In genomic region chr2:166976356-166976755, GRCm38 (mm10) we compare ENCODE assay signal across 11 mouse cellular contexts. TPM values are rescaled to one million over a fixed set of nuclear protein-coding genes. Genes with fewer than 3 reads are reported as not detected.
DNase-seq lines count a peak whose midpoint lies in the region; ATAC-seq lines count a peak whose summit lies in the region.
"Had no signal": no experiment of that assay in that cellular context is flagged by ENCODE, and none has a peak within 500 bp of the region (broad histone marks: within the 10 kb centered on the region; RNA-seq: fewer than 3 reads in every experiment).

No protein-coding gene starts in this region.

- H3K4me1 ChIP-seq in heart, embryonic 12.5 days (replicated peaks) = peaks cover 39% of the 10 kb centered on the region
- peaks cover 9% of the 10 kb centered on the region; the same call in 1 of the 2 replicates for H3K4me1 ChIP-seq in heart, embryonic 11.5 days (ENCODE audit: control insufficient read depth, insufficient read depth, low read length)
- peaks cover 42% of the 10 kb centered on the region for H3K4me1 ChIP-seq in embryonic facial prominence, embryonic 15.5 days
- peaks cover 24% of the 10 kb centered on the region for H3K4me1 ChIP-seq in intestine, embryonic 16.5 days (ENCODE audit: control insufficient read depth, insufficient read depth, low read length)

- no peak overlapping the region for H3K4me3 ChIP-seq in heart, embryonic 12.5 days
- H3K4me3 ChIP-seq in heart, embryonic 11.5 days (ENCODE audit: low read depth, low read length) = no peak overlapping the region
- no peak overlapping the region for H3K4me3 ChIP-seq in embryonic facial prominence, embryonic 15.5 days (replicated peaks)
- H3K4me3 ChIP-seq in intestine, embryonic 16.5 days (ENCODE audit: low read length) = no peak overlapping the region
- H3K4me3 ChIP-seq: hindbrain, embryonic 12.5 days had no signal

- no peaks in the 10 kb centered on the region for H3K27me3 ChIP-seq in heart, embryonic 12.5 days (replicated peaks)
- H3K27me3 ChIP-seq in heart, embryonic 11.5 days (ENCODE audit: control insufficient read depth, insufficient read depth, low read length) = no peaks in the 10 kb centered on the region
- H3K27me3 ChIP-seq in embryonic facial prominence, embryonic 15.5 days = no peaks in the 10 kb centered on the region
- H3K27me3 ChIP-seq in intestine, embryonic 16.5 days (replicated peaks; ENCODE audit: control insufficient read depth, insufficient read depth, low read length) = no peaks in the 10 kb centered on the region
- H3K27me3 ChIP-seq: hindbrain, embryonic 12.5 days had no signal

- peak overlapping the region; percentile 36 for H3K27ac ChIP-seq in heart, embryonic 12.5 days (ENCODE audit: poor library complexity, severe bottlenecking)
- no peak overlapping the region for H3K27ac ChIP-seq in heart, embryonic 11.5 days (ENCODE audit: low read depth, low read length)
- H3K27ac ChIP-seq in embryonic facial prominence, embryonic 15.5 days (replicated peaks) = peak overlapping the region; percentile 74
- no peak overlapping the region for H3K27ac ChIP-seq in intestine, embryonic 16.5 days (ENCODE audit: low read length)
- H3K27ac ChIP-seq: hindbrain, embryonic 12.5 days had no signal

- ATAC-seq in heart, embryonic 12.5 days (ENCODE audit: insufficient number of reproducible peaks, low FRiP score) = no peak
- ATAC-seq in heart, embryonic 11.5 days (replicated peaks; ENCODE audit: insufficient number of reproducible peaks, low FRiP score, low TSS enrichment) = no peak
- no peak for ATAC-seq in embryonic facial prominence, embryonic 15.5 days (ENCODE audit: insufficient number of reproducible peaks, low FRiP score, low TSS enrichment, low read depth)
- no peak for ATAC-seq in intestine, embryonic 16.5 days
- ATAC-seq: midbrain, embryonic 16.5 days had no signal

- no peaks in the 10 kb centered on the region for H3K9me3 ChIP-seq in heart, embryonic 12.5 days (replicated peaks)
- no peaks in the 10 kb centered on the region for H3K9me3 ChIP-seq in heart, embryonic 11.5 days (replicated peaks; ENCODE audit: control insufficient read depth, low read length)
- no peaks in the 10 kb centered on the region for H3K9me3 ChIP-seq in embryonic facial prominence, embryonic 15.5 days (replicated peaks)
- H3K9me3 ChIP-seq in intestine, embryonic 16.5 days (ENCODE audit: control insufficient read depth, low read length) = no peaks in the 10 kb centered on the region
- H3K9me3 ChIP-seq: hindbrain, embryonic 12.5 days had no signal

- WGBS in heart, embryonic 12.5 days = 59% methylated on average over 3 of the region's 3 CpGs
- WGBS in heart, embryonic 11.5 days (ENCODE audit: insufficient replicate concordance) = 71% methylated on average over 3 of the region's 3 CpGs
- WGBS in embryonic facial prominence, embryonic 15.5 days = 58% methylated on average over 3 of the region's 3 CpGs
- WGBS in intestine, embryonic 16.5 days = 73% methylated on average over 3 of the region's 3 CpGs

- peak; percentile 53 for DNase-seq in A20 (ENCODE audit: low read depth, low spot score)
- DNase-seq in lung, postnatal 14 days = peak; percentile 4
- DNase-seq in right cerebral cortex, postnatal 25 days = no peak
- no peak for DNase-seq in embryo, embryonic 10 days (ENCODE audit: low spot score)
- DNase-seq: adrenal gland, adult 2 months had no signal

- H3K4me2 ChIP-seq in heart, embryonic 12.5 days = no peak overlapping the region; the same call in 1 of the 2 replicates
- H3K4me2 ChIP-seq in heart, embryonic 11.5 days = no peak overlapping the region
- no peak overlapping the region for H3K4me2 ChIP-seq in embryonic facial prominence, embryonic 15.5 days (replicated peaks)
- H3K4me2 ChIP-seq in intestine, embryonic 16.5 days (ENCODE audit: low read depth, low read length) = no peak overlapping the region
- H3K4me2 ChIP-seq: hindbrain, embryonic 12.5 days had no signal

- no peaks in the 10 kb centered on the region for H3K36me3 ChIP-seq in heart, embryonic 12.5 days
- H3K36me3 ChIP-seq in heart, embryonic 11.5 days (ENCODE audit: control insufficient read depth, insufficient read depth, low read length) = no peaks in the 10 kb centered on the region
- no peaks in the 10 kb centered on the region for H3K36me3 ChIP-seq in embryonic facial prominence, embryonic 15.5 days
- no peaks in the 10 kb centered on the region for H3K36me3 ChIP-seq in intestine, embryonic 16.5 days (ENCODE audit: control insufficient read depth, insufficient read depth, low read length)
- H3K36me3 ChIP-seq: hindbrain, embryonic 12.5 days had no signal

- no peak overlapping the region for H3K9ac ChIP-seq in heart, embryonic 12.5 days
- H3K9ac ChIP-seq in heart, embryonic 11.5 days (ENCODE audit: low read depth, low read length) = no peak overlapping the region
- H3K9ac ChIP-seq in embryonic facial prominence, embryonic 15.5 days = no peak overlapping the region
- no peak overlapping the region for H3K9ac ChIP-seq in intestine, embryonic 16.5 days (ENCODE audit: low read depth, low read length)
- H3K9ac ChIP-seq: hindbrain, embryonic 12.5 days had no signal

RNA-seq across cellular contexts. Expression of gene Stau1, which starts 19.7 kb away (rescaled TPM):
- 69.6 and 71.8 TPM in 2 replicates for polyA plus RNA-seq in heart, embryonic 12.5 days (2016; fragmentation: Nextera tagmentation; extraction: Ambion mirVana)
- polyA plus RNA-seq in heart, embryonic 11.5 days (2014; fragmentation: Nextera tagmentation; extraction: Ambion mirVana) = 55.6 and 62.0 TPM in 2 replicates
- polyA plus RNA-seq in embryonic facial prominence, embryonic 15.5 days (2015; fragmentation: Nextera tagmentation; extraction: Ambion mirVana) = 96.9 and 97.3 TPM in 2 replicates
- 60.2 and 61.2 TPM in 2 replicates for polyA plus RNA-seq in intestine, embryonic 16.5 days (2015; fragmentation: Nextera tagmentation; extraction: Ambion mirVana)

RNA-seq across cellular contexts. Expression of gene Ddx27, which starts 38.6 kb away (rescaled TPM):
- polyA plus RNA-seq in heart, embryonic 12.5 days (2016; fragmentation: Nextera tagmentation; extraction: Ambion mirVana) = 33.7 and 35.8 TPM in 2 replicates
- 29.3 and 30.6 TPM in 2 replicates for polyA plus RNA-seq in heart, embryonic 11.5 days (2014; fragmentation: Nextera tagmentation; extraction: Ambion mirVana)
- polyA plus RNA-seq in embryonic facial prominence, embryonic 15.5 days (2015; fragmentation: Nextera tagmentation; extraction: Ambion mirVana) = 44.3 and 47.6 TPM in 2 replicates
- 40.9 and 45.7 TPM in 2 replicates for polyA plus RNA-seq in intestine, embryonic 16.5 days (2015; fragmentation: Nextera tagmentation; extraction: Ambion mirVana)

Comparison
In these comparisons a context has a peak if more than half of its experiments do, and no peak if none do; other contexts are left out.
1. H3K27ac ChIP-seq: peak in heart, embryonic 12.5 days (single experiment) and embryonic facial prominence, embryonic 15.5 days (single experiment); none in heart, embryonic 11.5 days (single experiment) and intestine, embryonic 16.5 days (single experiment).
2. DNase-seq: peak in A20 (single experiment) and lung, postnatal 14 days (single experiment); none in right cerebral cortex, postnatal 25 days (single experiment) and embryo, embryonic 10 days (single experiment).